Mouse (Mus musculus): ENCODE data around the gene Lamb2.
A peak's percentile ranks its signal among the peaks of the same experiment; 100 is the strongest.

Lamb2 gene

GRCm38 (mm10) chr9:108479721-108480351 is at the start of gene Lamb2:
Gene Lamb2 (plus strand): TSS chr9:108479736.
- peak; percentile 59 to 71 for DNase-seq

- peak; percentile 55 to 65 for DNase-seq
Observed at GRCm38 (mm10) chr9:108431431-108432067, 48.0 kb upstream of the Lamb2 start.

GRCm38 (mm10) chr9:108436182-108436581 is 43.4 kb upstream of the Lamb2 start, which contains the start of gene BC048562:
Gene BC048562 (plus strand): TSS chr9:108436482.
- DNase-seq, result no peak

GRCm38 (mm10) chr9:108439176-108439575 is 40.4 kb upstream of the Lamb2 start:
- DNase-seq, result no peak

GRCm38 (mm10) chr9:108440485-108440884 is 39.1 kb upstream of the Lamb2 start:
- DNase-seq, result no peak

- no peak for DNase-seq
Observed at GRCm38 (mm10) chr9:108441236-108441919, 38.2 kb upstream of the Lamb2 start.

GRCm38 (mm10) chr9:108445125-108445524 is 34.4 kb upstream of the Lamb2 start:
- no peak for DNase-seq

GRCm38 (mm10) chr9:108449860-108450259 is 29.7 kb upstream of the Lamb2 start:
- peak; percentile 60 to 68 for DNase-seq

GRCm38 (mm10) chr9:108450292-108451169 is 29.0 kb upstream of the Lamb2 start:
- DNase-seq, result peak; percentile 63 to 74

- DNase-seq, result no peak
Observed at GRCm38 (mm10) chr9:108451170-108451493, 28.4 kb upstream of the Lamb2 start.

- no peak for DNase-seq
Observed at GRCm38 (mm10) chr9:108451519-108452160, 27.9 kb upstream of the Lamb2 start.

GRCm38 (mm10) chr9:108452291-108452906 is 27.1 kb upstream of the Lamb2 start:
- peak; percentile 95 to 96 for DNase-seq

GRCm38 (mm10) chr9:108452911-108453310 is 26.6 kb upstream of the Lamb2 start:
- DNase-seq, result no peak

GRCm38 (mm10) chr9:108453458-108453857 is 26.1 kb upstream of the Lamb2 start:
- DNase-seq, result no peak

- DNase-seq, result no peak
Observed at GRCm38 (mm10) chr9:108454429-108454828, 25.1 kb upstream of the Lamb2 start.

- DNase-seq, result no peak
Observed at GRCm38 (mm10) chr9:108455747-108456571, 23.6 kb upstream of the Lamb2 start.

GRCm38 (mm10) chr9:108456953-108457352 is 22.6 kb upstream of the Lamb2 start:
- no peak for DNase-seq

GRCm38 (mm10) chr9:108459939-108460318 is 19.6 kb upstream of the Lamb2 start:
- no peak for DNase-seq

GRCm38 (mm10) chr9:108460319-108461178 is 19.0 kb upstream of the Lamb2 start, which contains the start of gene Ccdc71:
Gene Ccdc71 (plus strand): TSS chr9:108460527.
- DNase-seq, result peak; percentile 90 to 94

- peak; percentile 44 to 61 for DNase-seq
Observed at GRCm38 (mm10) chr9:108461181-108461631, 18.3 kb upstream of the Lamb2 start, which contains the start of gene Klhdc8b. Gene Klhdc8b (minus strand): TSS chr9:108461581.

Measured in kidney, postnatal 4 days (tissue).